Mouse (Mus musculus) stomach, embryonic 15.5 days (tissue): ENCODE results near the gene Atxn3. TPM values are rescaled to one million over a fixed set of nuclear protein-coding genes. Genes with fewer than 3 reads are reported as not detected.
"Not testable (repeated sequence)": the region's sequence is repeated elsewhere in the genome, so short reads cannot be mapped to it uniquely, and the experiment has no call there.

ENCODE experiments used
- ATAC-seq: fragments of 200-750 bp; cut with Nextera tagmentation; 2 replicates; pipeline ENCODE4 v1.8.0; 2017; ENCODE audit warnings: low read depth, moderate number of reproducible peaks, moderate TSS enrichment; ENCODE audit not compliant: insufficient read depth, low FRiP score
- H3K27ac ChIP-seq: fragments of 300-500 bp; sonication (generic); 2 replicates; pipeline ENCODE4 v1.5.1; 2015; ENCODE audit warnings: mild to moderate bottlenecking, inconsistent platforms
- H3K27me3 ChIP-seq: fragments of 300-500 bp; sonication (generic); replicated peaks from 2 replicates; pipeline ENCODE4 v1.6.1; 2015; ENCODE audit warnings: inconsistent platforms
- H3K36me3 ChIP-seq: fragments of 300-500 bp; sonication (generic); 2 replicates; pipeline ENCODE4 v1.6.1; 2015; ENCODE audit warnings: inconsistent platforms
- H3K4me1 ChIP-seq: fragments of 300-500 bp; sonication (generic); 2 replicates; pipeline ENCODE4 v1.6.1; 2015; ENCODE audit warnings: inconsistent platforms
- H3K4me2 ChIP-seq: fragments of 300-500 bp; sonication (generic); 2 replicates; pipeline ENCODE4 v1.6.1; 2015; ENCODE audit warnings: mild to moderate bottlenecking, inconsistent platforms
- H3K4me3 ChIP-seq: fragments of 300-500 bp; sonication (generic); replicated peaks from 2 replicates; pipeline ENCODE4 v1.5.1; 2015; ENCODE audit warnings: inconsistent platforms
- H3K9ac ChIP-seq: fragments of 300-500 bp; sonication (generic); 2 replicates; pipeline ENCODE4 v1.6.1; 2015; ENCODE audit warnings: inconsistent platforms
- H3K9me3 ChIP-seq: fragments of 300-500 bp; sonication (generic); 2 replicates; pipeline ENCODE4 v1.6.1; 2016; ENCODE audit warnings: inconsistent platforms
- WGBS: fragments of 180-500 bp; shearing (Covaris S2); methylation state at CpG from one replicate; pipeline ENCODE4 v1.1.7; 2015; 5-methylcytosine and 5-hydroxymethylcytosine counted together
- polyA plus RNA-seq: library from polyadenylated mRNA; unstranded; fragments of >200 nt; fragmentation: Nextera tagmentation; extraction: Ambion mirVana; gene quantifications from 2 replicates; pipeline ENCODE4 v1.2.1, GENCODE M21; 2015

Atxn3 gene
- polyA plus RNA-seq, 1 experiment from 2014 or later = 11.8 TPM

- H3K9me3 ChIP-seq = no peaks in the 10 kb centered on the region
- 89% methylated on average over 10 of the region's 10 CpGs for WGBS
- peak overlapping the region; percentile 92; the same call in 1 of the 2 replicates for H3K4me3 ChIP-seq
- H3K4me2 ChIP-seq = peak overlapping the region; percentile 63; the same call in 1 of the 2 replicates
- peaks cover 12% of the 10 kb centered on the region for H3K4me1 ChIP-seq
- no peak overlapping the region; the same call in 1 of the 2 replicates for H3K9ac ChIP-seq
- no peaks in the 10 kb centered on the region for H3K27me3 ChIP-seq
- 0 out of 2 replicates have a peak, but pooled peaks cover 1% of the 10 kb centered on the region for H3K36me3 ChIP-seq
- no peak for ATAC-seq
- no peak overlapping the region for H3K27ac ChIP-seq
Measured at GRCm38 (mm10) chr12:101977404-101977915, 19.4 kb upstream of the Atxn3 start.

DNA sequence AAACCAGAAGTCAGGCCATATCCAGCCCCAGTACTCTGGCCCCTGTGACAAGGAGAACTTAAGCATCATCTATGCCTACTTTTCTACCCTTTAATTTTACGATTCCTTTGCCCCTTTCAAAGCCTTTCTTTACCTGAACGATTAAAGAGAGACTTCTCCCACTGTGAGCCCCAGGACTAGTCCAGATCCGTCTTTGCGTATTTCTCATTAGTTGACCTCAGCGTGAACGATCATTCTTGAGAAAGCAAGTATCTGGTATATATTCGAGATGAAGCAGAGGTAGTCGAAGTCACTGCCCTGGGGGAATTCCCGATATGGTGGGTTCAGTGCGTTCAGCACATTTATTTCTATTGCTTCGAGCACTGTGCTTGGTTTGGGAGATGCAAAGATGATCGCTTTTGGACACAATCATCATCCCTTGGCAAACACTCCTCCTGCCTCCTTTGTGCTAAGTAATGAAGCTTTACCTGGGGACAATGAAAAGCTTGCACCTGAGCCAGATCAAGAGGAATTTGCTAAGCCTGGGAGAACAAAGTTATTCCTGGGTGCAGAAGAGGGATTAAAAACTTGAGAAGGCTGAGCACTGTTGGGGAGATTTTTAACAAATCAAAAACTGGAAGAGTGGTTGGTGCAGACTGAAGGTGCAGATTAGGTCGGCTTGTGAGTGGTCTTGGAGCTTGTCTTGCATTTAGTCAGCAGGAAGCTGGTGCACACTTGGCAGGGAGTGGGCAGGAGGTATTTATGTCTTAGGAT lies 18.8 kb upstream of the Atxn3 start:
- Histone ChIP-seq H3K4me1 (peaks cover 12% of the 10 kb centered on the region), H3K4me3 (peak overlapping the region; percentile 92), H3K36me3 (no peaks in the 10 kb centered on the region), H3K9ac (peak overlapping the region; percentile 80; the same call in 1 of the 2 replicates), H3K4me2 (peak overlapping the region; percentile 63), H3K27me3 (no peaks in the 10 kb centered on the region), H3K27ac (peak overlapping the region; percentile 94), H3K9me3 (no peaks in the 10 kb centered on the region)
- WGBS = 20% methylated on average over 13 of the region's 13 CpGs
- ATAC-seq = no peak

DNA sequence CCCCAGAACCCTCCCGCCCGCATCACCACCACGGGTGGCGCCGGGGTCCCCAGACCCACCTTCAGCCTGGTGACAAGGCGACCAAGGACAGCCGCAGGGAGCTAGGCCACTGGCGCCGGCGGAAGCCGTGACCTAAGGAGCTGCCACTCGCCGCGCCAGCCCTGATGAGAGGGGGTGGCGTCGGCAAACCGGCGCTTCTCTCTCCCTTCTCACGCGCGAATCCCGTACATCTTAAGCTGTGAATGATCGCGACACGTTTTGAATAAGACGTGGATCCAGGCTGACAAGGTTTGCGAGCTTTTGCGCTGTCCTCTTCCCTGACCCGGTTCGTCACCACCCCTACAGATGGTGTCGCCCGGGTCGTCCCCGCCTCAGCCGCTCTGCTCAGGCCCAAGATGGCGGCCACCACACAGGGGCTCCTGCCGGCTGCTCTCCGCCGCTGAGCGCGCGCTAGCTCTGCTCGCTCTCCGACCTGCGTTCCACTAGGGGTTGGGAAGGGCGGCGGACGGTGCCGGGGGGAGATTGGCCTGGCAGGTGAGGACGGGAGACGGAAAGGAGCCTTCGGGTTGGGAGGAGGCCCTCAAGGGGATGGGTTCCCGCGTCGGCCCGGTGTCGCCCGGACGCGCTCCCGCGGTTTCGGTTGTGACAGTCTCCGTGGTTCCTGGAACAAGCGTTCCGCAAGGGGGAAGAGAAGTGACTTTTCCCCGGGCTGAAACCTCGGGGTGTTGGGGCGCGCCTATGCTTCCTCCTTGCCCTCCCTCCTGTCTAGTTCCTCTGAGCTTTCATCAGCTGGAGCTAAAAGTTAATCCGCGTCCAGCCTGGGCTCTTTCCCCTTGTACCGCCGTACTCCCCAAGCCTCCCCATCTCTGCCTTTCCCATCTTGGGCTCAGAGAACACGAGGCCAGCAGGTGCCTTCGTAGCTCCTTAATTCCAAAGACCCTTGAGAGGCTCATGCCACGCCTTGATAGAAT lies 17.8 kb upstream of the Atxn3 start, which contains the start of gene Cpsf2:
TSS of gene Cpsf2 (plus strand) at position 388 of the 971 bp plus-strand sequence.
- H3K4me2 ChIP-seq = peak within 1 kb of the TSS; percentile 63
- no peaks in the 10 kb centered on the region for H3K36me3 ChIP-seq
- ATAC-seq = peak; percentile 94

GRCm38 (mm10) chr12:101975167-101975600 lies 17.1 kb upstream of the Atxn3 start:
- Histone ChIP-seq H3K9me3 (no peaks in the 10 kb centered on the region), H3K4me2 (peak overlapping the region; percentile 63), H3K36me3 (no peaks in the 10 kb centered on the region), H3K4me1 (peaks cover 12% of the 10 kb centered on the region), H3K4me3 (peak overlapping the region; percentile 92), H3K27me3 (no peaks in the 10 kb centered on the region), H3K27ac (peak overlapping the region; percentile 94), H3K9ac (peak overlapping the region; percentile 80; the same call in 1 of the 2 replicates)
- no peak for ATAC-seq
- under 1% methylated on average over 23 of the region's 23 CpGs for WGBS

More for the DNA sequence above, 17.8 kb upstream of the Atxn3 start, which contains the start of gene Cpsf2:
- H3K9ac ChIP-seq = peak within 1 kb of the TSS; percentile 80
- peak within 1 kb of the TSS; percentile 94 for H3K27ac ChIP-seq
- no peaks in the 10 kb centered on the region for H3K9me3 ChIP-seq
- peak within 1 kb of the TSS; percentile 92 for H3K4me3 ChIP-seq
- peaks cover 12% of the 10 kb centered on the region for H3K4me1 ChIP-seq
- H3K27me3 ChIP-seq = no peaks in the 10 kb centered on the region
- WGBS = under 1% methylated on average over 77 of the region's 77 CpGs

- Histone ChIP-seq H3K27me3 (no peaks in the 10 kb centered on the region), H3K36me3 (no peaks in the 10 kb centered on the region), H3K27ac (no peak overlapping the region)
Measured at GRCm38 (mm10) chr12:101974571-101974970, 16.5 kb upstream of the Atxn3 start.

GRCm38 (mm10) chr12:101972230-101972629 lies 14.2 kb upstream of the Atxn3 start:
- no peak for ATAC-seq
- Histone ChIP-seq H3K27ac (no peak overlapping the region), H3K4me2 (no peak overlapping the region), H3K9ac (no peak overlapping the region), H3K4me1 (peaks cover 5% of the 10 kb centered on the region), H3K9me3 (no peaks in the 10 kb centered on the region), H3K36me3 (peaks cover 4% of the 10 kb centered on the region; the same call in 1 of the 2 replicates), H3K27me3 (no peaks in the 10 kb centered on the region), H3K4me3 (no peak overlapping the region)
- WGBS = 97% methylated on average over 3 of the region's 3 CpGs

More at GRCm38 (mm10) chr12:101974571-101974970, 16.5 kb upstream of the Atxn3 start:
- Histone ChIP-seq H3K4me2 (peak overlapping the region; percentile 63), H3K9ac (peak overlapping the region; percentile 80; the same call in 1 of the 2 replicates), H3K9me3 (no peaks in the 10 kb centered on the region), H3K4me1 (peaks cover 9% of the 10 kb centered on the region), H3K4me3 (peak overlapping the region; percentile 92)
- ATAC-seq = no peak
- 16% methylated on average over 1 of the region's 1 CpGs for WGBS

GRCm38 (mm10) chr12:101971311-101971710 lies 13.3 kb upstream of the Atxn3 start:
- Histone ChIP-seq H3K4me3 (no peak overlapping the region), H3K9ac (no peak overlapping the region), H3K4me1 (no peaks in the 10 kb centered on the region), H3K4me2 (no peak overlapping the region), H3K36me3 (peaks cover 4% of the 10 kb centered on the region; the same call in 1 of the 2 replicates), H3K9me3 (no peaks in the 10 kb centered on the region), H3K27ac (no peak overlapping the region), H3K27me3 (no peaks in the 10 kb centered on the region)
- WGBS = 88% methylated on average over 2 of the region's 2 CpGs
- ATAC-seq = no peak

GRCm38 (mm10) chr12:101958960-101959780 lies 1.1 kb upstream of the Atxn3 start:
- H3K27ac ChIP-seq = peak overlapping the region; percentile 13; the same call in 1 of the 2 replicates
- WGBS = 86% methylated on average over 5 of the region's 5 CpGs
- not testable (repeated sequence) for H3K9me3 ChIP-seq, H3K9ac ChIP-seq, H3K27me3 ChIP-seq, ATAC-seq, H3K36me3 ChIP-seq, H3K4me1 ChIP-seq
- peak overlapping the region; percentile 95; the same call in 1 of the 2 replicates for H3K4me3 ChIP-seq
- peak overlapping the region; percentile 45 for H3K4me2 ChIP-seq

- Histone ChIP-seq H3K9ac (no peak overlapping the region), H3K4me3 (peak overlapping the region; percentile 95), H3K27ac (peak overlapping the region; percentile 13; the same call in 1 of the 2 replicates), H3K27me3 (no peaks in the 10 kb centered on the region), H3K4me1 (0 out of 2 replicates have a peak, but pooled peaks cover 2% of the 10 kb centered on the region), H3K9me3 (no peaks in the 10 kb centered on the region), H3K4me2 (peak overlapping the region; percentile 45), H3K36me3 (no peaks in the 10 kb centered on the region)
- no peak for ATAC-seq
- WGBS = 45% methylated on average over 9 of the region's 9 CpGs
Measured at GRCm38 (mm10) chr12:101958556-101958955, 510 bp upstream of the Atxn3 start.

DNA sequence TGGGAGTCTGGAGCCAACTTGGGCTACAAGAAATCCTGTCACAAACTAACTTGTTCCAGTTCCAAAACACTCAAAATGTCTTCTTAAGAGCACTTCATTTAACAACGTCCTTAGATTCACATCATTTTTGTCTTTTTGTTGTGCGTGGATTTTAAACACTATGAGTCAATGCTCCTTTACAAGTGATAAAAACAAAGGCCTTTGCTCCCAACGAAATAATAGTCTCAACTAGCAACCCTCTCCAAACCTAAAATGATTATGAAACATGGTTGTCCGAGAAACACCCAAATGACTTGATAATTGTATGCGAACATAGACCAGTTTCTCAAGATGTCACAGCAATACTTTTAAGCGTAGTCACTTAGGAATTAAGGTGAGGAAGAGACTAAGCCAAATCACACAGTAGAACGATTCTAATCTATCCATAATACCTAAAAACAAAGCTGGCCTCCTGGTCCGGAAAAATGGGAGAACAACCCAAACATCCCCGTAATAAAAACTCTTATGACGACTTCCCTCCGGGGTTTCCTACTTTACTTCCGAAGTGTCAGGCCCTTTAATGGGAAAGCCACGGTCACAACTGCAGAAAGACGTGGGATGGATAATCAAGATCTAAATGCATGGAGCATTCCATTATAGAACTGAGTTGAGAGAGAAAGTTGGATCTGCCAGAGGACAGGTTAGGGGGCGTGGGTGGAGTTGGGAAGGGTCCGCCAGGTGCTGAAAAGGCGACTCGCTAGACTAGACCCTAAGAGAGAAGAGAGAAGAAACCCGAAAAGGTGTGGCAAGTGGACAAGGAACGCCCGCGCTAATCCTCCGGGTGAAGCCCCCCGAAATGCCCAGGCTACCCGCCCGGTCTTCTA lies 736 bp downstream of the Atxn3 start:
- 9% methylated on average over 26 of the region's 26 CpGs for WGBS

More for the DNA sequence above, 736 bp downstream of the Atxn3 start:
- Histone ChIP-seq H3K4me1 (0 out of 2 replicates have a peak, but pooled peaks cover 2% of the 10 kb centered on the region), H3K9me3 (no peaks in the 10 kb centered on the region), H3K4me2 (peak overlapping the region; percentile 67), H3K36me3 (no peaks in the 10 kb centered on the region), H3K9ac (peak overlapping the region; percentile 63), H3K4me3 (peak overlapping the region; percentile 95), H3K27me3 (no peaks in the 10 kb centered on the region), H3K27ac (peak overlapping the region; percentile 78)
- ATAC-seq = no peak; the same call in 1 of the 2 replicates
